Mouse (Mus musculus): Measurements from ENCODE around the gene Anapc2. TPM values are rescaled to one million over a fixed set of nuclear protein-coding genes. Genes with fewer than 3 reads are reported as not detected.

Gene Anapc2
- polyA plus RNA-seq (2017; shearing (Covaris generic)): 99.6 TPM

DNA sequence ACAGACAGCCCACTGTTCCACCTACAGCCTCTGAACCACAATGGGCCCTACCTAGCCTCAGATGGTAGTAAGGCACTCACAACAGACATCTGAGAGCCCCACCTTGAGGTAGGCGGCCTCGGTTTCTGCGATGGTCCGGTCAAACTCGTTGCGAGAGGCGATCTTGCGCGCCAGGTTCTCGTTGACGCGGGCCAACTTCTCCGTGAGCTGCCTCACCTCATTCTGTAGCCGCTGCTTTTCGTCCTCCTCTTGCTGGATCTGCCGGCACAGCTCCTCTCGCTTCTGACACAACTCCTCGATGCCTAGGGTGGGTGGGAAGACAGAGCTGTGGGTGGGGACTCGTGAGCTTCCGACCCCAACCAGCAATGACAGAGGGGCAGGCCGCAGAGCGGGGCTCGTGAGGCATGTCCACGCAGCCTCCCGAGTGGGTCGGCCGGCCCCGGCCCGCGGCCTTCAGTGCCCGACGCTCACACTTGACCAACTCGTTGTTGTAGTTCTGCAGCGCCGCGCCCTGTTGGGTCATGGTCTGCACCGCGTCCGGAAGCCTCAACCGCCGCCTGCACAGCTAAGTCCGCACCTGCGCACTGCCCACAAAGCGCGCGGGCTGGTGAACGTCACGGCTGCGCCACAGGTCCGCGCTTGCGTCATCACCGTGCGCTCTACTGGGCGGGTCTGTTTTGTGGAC, at the start of gene Anapc2, which contains the start of gene Ssna1:
Gene Anapc2, plus strand, starts transcription at position 652 of the 685 bp plus-strand sequence.
Gene Ssna1, minus strand, starts transcription at position 612 of the 685 bp plus-strand sequence.

DNA sequence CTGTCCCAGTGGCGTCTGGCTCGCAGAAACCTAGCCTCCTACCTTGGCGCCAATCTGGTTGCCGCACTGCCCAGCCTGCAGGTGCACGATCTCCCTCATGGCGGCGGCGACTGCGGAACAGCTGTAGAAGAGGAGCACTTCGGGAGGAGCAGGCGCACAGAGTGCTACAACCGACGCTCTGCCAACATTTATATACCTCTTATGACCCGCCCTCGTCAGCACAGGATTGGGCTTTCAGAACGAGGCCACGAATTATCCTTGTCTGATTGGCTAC, 47.8 kb upstream of the Anapc2 start, which contains the start of gene Tubb4b:
Gene Tubb4b, minus strand, starts transcription at position 211 of the 274 bp plus-strand sequence.

DNA sequence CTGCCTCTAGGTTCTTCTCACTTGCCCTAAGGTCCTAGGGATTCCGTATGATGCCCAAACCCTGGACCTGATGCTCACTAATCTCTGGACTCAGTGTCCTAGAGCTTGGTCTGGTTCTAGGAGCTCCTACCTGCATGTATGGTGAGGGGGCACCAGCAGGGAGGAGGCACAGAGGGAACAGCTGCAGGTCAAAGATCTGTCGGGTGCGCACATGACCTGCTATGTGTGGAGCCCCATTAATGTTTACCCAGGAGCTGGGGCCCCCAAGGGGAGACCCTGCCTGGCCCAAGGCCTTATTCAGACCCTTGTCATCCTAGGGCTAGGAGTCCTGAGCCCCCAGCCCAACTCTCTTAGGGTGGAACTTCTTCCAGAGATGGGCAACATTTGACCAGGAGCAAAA, 38.2 kb upstream of the Anapc2 start, which contains the start of gene Slc34a3:
Gene Slc34a3, minus strand, starts transcription at position 315 of the 400 bp plus-strand sequence.

DNA sequence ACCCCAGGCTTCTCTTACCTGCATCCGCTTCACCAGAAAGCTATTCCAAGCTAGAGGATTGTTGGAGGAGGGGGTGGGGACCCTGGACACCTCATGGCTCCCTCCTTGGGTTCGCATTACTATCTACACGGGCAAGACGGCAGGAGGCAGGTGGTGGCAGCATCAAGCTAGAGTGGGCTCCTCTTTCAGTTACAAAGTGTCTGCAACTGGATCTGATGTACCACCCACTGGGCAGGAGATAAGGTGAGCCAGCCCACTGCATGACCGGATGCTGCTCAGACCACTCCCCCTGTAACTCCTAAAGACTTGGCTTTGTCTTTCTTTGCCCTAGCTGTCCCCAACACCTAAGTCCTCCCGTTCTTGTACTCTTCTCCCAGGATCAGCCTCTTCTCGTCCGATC, 35.7 kb upstream of the Anapc2 start, which contains the start of gene Rnf224:
Gene Rnf224, minus strand, starts transcription at position 174 of the 400 bp plus-strand sequence.

DNA sequence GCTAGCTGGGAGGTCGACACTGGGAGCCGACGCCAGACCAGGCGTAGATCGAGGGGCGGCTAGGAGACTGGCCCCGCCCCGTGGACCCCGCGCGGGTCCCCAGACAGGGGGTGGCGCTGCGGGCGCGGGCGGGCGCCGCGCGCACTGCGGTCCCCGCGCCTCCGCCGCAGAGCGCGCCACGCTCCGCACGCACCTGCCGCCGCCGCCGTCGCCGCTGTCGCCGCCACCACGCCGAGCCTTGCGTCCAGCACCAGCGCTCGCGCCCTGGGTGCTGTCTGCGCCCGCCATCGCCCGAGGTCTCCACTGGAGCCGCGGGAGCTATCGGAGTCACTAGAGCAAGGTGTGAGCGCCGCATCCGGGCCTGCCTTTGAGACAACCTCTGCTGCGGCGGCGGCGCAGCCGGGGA, 30.2 kb upstream of the Anapc2 start, which contains the start of the genes Rnf208 and Cysrt1:
Gene Rnf208, plus strand, starts transcription at position 155 of the 406 bp plus-strand sequence.
Gene Cysrt1, minus strand, starts transcription at position 352 of the 406 bp plus-strand sequence.

DNA sequence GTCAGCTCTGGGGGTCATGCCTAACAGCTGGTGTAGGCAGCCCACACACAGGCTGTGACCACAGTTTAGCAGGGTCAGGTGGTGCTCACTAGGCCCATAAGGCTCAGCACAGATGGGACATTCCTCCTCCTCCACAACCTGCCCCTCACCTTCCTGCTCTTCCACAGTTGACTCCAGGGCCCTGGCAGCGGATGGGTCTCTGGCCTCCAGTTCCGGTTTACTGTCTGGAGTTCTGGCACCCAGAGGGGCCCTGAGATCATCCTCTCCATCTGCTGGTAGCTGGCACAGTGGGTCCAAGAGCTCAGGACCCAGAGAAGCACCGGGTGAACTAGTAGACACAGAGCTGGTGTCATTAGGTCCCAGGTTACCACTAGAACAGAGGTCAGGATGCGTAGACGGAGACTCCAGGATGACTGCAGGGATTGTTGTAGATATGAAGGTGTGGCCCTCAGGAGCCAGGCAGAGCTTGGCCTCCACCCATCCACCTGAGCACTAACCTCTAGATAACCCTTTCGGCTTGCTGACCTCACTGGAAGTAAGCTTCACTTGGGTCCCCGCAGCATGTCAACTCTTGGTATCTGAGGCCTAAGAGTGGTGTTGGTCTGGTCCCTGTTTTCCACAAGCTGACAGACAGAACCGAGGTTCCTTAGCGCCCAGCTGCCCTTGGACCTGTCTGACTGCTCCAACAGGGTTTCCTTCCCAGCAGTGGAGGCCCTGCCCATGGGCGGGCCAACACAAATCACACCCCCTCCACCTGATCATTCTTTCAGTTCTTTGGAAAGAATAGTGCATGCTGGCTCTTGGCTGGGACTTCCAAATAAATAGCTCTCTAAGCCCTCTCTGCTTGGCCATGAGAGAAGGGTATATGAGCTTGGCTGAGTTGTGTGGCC, 25.9 kb upstream of the Anapc2 start, which contains the start of gene AL732309.1:
Gene AL732309.1, minus strand, starts transcription at position 681 of the 890 bp plus-strand sequence.

DNA sequence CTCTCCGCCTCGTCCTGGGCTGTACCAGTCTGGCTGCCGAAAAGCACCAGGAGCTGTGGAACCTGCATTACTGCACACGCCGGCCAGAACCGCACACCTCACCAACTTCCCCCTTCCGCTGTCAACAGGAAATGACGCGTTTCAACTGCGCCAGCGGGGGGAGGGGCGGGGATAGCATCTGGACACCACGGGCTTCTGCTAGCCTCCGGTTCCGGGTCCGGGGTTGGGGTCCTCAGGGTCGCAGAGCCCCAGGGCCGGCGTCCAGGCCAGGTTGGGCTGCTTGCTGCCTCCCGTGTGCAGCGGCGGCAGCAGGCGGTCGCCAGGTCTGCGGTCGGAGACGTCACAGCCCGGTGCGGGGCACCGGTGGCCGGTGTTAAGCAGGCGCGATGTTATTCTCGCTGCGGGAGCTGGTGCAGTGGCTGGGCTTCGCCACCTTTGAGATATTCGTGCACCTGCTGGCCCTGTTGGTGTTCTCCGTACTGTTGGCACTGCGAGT, 16.9 kb upstream of the Anapc2 start, which contains the start of gene Tmem203:
Gene Tmem203, plus strand, starts transcription at position 156 of the 496 bp plus-strand sequence.

DNA sequence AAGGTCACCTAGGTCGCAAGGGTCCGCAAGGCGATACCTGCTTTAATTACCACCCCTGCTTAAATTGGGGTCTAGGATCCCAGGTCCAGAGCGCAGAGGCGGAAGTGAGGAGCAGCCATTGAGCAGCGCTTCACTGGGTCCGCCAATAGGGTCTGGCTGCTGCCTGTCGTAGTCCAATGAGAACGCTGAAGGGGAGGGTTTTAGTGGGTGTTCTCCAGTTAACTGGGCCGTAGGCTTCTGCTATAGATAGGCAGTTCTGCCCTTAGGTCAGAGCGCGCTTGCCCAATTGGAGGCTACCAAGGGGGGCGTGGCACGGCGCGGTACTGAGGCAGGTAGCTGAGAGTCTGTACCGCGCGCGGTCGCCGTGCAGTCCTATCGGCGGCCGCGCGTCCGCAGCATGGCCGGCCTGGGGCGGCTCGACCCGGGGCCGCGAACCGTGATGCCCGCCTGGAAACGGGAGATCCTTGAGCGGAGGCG, 9.9 kb upstream of the Anapc2 start, which contains the start of gene Tprn:
Gene Tprn, plus strand, starts transcription at position 328 of the 477 bp plus-strand sequence.

DNA sequence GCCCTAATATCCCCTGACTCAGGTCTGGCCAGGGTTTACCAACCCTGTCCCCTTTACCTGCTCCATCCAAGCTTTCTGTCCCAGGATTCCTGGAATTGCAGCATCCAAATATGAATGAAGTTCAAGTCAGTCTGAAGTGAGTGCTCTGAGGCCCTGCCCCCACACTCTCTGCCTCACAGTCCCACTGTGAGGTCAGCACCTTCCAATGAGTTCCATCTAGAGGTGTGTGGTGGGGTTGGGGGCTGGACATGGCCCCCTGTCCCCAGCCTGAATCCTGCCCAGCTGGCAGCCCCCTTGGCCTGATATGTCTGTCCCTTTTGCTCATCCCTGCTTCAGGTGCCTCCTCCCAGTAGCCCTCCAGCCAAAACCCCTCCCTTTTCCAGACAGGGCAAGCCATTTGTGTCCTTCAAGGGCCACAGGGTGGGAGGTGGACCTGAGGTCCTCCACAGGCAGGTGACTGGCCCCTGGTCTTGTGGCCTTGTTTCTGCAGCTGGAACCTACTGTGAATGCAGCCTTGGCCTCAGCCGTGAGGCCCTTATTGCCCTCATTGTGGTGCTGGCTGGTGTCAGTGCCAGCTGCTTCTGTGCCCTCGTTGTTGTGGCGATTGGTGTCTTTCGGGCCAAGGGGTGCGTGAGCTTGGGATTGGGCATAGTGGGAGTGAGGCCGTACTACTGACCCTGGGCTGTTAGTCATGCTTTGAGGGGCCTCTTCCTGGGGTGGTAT, 15.8 kb downstream of the Anapc2 start, which contains the start of gene Tmem210:
Gene Tmem210, plus strand, starts transcription at position 219 of the 723 bp plus-strand sequence.

DNA sequence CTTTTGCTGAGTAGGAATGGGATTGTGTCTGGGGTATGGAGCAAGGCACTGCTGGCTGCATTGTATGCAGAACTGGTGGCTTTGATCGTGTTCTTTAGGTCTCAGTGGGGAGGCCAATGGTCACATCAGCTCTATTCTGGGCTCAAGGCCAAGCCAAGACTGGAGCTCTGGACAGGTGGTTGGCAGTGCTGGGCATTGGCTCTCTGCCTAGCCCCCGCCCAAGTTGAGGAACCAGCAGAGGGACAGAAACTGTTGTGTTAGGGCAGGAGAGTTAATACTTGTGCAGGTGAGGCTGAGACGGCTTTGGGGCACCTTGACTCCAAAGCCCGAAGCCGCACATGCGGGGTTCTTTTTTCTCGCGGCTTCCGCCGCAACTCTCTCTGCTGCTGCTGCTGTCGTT, 17.4 kb downstream of the Anapc2 start, which contains the start of gene Lrrc26:
Gene Lrrc26, plus strand, starts transcription at position 265 of the 400 bp plus-strand sequence.

DNA sequence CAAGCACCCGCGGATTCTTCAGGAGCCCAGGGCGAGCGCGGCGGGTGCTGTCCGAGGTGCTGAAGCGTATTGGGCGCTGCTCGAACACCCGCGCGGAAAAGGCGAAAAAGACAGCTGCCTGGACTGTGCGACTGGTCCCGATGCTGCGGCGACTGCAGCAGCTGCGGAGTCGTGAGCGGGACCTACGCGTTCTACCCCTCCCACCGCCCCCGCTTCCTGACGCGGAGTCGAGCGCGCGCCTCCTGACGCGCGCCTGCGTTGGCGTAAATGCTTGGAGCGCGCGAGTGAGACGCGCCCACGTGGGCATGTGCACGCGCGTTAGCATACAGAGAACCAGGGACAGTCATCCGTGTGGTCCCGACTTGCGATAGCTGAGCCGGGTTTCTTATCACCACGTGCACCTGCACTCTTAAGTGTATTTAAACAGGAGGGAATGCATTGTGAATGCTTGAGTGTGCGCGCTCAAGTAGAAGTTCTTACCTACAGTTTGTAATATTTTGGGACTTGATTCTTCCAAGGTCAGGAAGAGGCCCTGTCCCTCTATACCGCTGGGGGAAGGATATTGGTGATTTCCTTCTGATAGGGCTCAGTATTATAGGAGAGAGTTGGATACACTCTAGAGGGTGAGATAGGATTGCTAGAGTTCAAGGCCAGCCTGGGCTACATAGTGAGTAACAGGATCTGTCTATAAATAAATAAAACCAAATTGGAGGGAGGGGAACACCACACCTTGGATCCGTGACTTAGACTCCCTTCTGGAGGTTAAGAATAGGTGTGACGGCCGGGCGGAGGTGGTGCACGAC, 46.9 kb downstream of the Anapc2 start, which contains the start of gene Grin1:
Gene Grin1, minus strand, starts transcription at position 217 of the 803 bp plus-strand sequence.

DNA sequence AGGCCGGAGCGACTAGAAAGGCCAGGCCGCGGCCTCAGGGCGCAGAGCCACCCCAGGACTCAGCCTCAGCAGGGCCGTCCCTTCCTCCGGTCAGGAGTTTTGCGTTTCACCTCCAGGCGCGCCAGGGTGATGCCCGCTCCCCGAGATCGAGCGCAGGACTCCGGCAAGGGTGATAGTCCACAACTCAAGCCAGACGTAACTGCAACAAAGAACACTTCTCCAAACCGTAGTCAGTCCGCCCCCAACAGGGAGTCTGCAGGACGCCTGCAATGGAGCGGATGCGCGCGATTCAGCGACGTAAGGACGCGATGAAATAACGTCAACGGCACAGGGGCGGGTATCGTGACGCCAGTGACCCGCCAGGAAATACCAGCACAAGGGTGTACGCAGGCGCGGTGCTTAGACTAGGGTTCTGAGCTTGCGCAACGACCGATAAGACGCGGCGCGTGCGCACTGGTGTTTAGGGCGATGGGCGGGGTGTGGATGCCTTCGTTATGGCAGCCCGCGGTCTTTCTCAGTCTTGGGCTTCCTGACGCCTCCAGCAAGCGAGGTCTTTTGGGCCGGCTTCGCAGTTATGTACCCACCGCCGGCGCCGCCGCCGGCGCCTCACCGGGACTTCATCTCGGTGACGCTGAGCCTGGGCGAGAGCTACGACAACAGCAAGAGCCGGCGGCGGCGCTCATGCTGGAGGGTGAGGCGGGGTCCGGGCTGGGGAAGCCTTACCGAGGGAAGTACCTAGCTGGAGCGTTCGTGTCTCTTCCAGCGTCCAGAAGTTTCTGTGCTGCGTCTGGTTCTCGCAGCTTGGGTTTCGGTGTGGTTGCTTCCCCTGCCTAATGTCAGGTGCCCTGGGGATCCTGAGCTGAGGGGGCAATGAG, 60.2 kb downstream of the Anapc2 start, which contains the start of gene Man1b1:
Gene Man1b1, plus strand, starts transcription at position 53 of the 875 bp plus-strand sequence.

Other genes with a start within 250 kb of the Anapc2 start
- gene Nsmf, start 218.1 kb upstream of the Anapc2 start, polyA plus RNA-seq (2017; shearing (Covaris generic)): 18.3 TPM
- 0.93 TPM for gene Entpd8, start 192.2 kb upstream of the Anapc2 start, polyA plus RNA-seq (2017; shearing (Covaris generic))
- gene Noxa1, start 177.3 kb upstream of the Anapc2 start, polyA plus RNA-seq (2017; shearing (Covaris generic)): 12.8 TPM
- gene Nrarp, start 91.7 kb upstream of the Anapc2 start, polyA plus RNA-seq (2017; shearing (Covaris generic)): 0.25 TPM
- 144 TPM for gene Tor4a, start 75.6 kb upstream of the Anapc2 start, polyA plus RNA-seq (2017; shearing (Covaris generic))
- 136 TPM for gene Nelfb, start 61.0 kb upstream of the Anapc2 start, polyA plus RNA-seq (2017; shearing (Covaris generic))
- gene Stpg3, start 57.8 kb upstream of the Anapc2 start, polyA plus RNA-seq (2017; shearing (Covaris generic)): not detected
- gene Fam166a, start 53.7 kb upstream of the Anapc2 start, polyA plus RNA-seq (2017; shearing (Covaris generic)): not detected
- 255 TPM for gene Tubb4b, start 47.8 kb upstream of the Anapc2 start, polyA plus RNA-seq (2017; shearing (Covaris generic))
- not detected for gene Slc34a3, start 38.1 kb upstream of the Anapc2 start, polyA plus RNA-seq (2017; shearing (Covaris generic))
- not detected for gene Rnf224, start 35.7 kb upstream of the Anapc2 start, polyA plus RNA-seq (2017; shearing (Covaris generic))
- gene Rnf208, start 30.2 kb upstream of the Anapc2 start, polyA plus RNA-seq (2017; shearing (Covaris generic)): 0.67 TPM
- not detected for gene Cysrt1, start 30.0 kb upstream of the Anapc2 start, polyA plus RNA-seq (2017; shearing (Covaris generic))
- gene AL732309.1, start 25.6 kb upstream of the Anapc2 start, polyA plus RNA-seq (2017; shearing (Covaris generic)): 9.0 TPM
- 15.7 TPM for gene Tmem203, start 17.0 kb upstream of the Anapc2 start, polyA plus RNA-seq (2017; shearing (Covaris generic))
- 2.7 TPM for gene Tprn, start 9.9 kb upstream of the Anapc2 start, polyA plus RNA-seq (2017; shearing (Covaris generic))
- gene Ssna1, start within 50 bp of the Anapc2 start, polyA plus RNA-seq (2017; shearing (Covaris generic)): 148 TPM
- not detected for gene Tmem210, start 15.7 kb downstream of the Anapc2 start, polyA plus RNA-seq (2017; shearing (Covaris generic))
- not detected for gene Lrrc26, start 17.4 kb downstream of the Anapc2 start, polyA plus RNA-seq (2017; shearing (Covaris generic))
- gene Grin1, start 46.7 kb downstream of the Anapc2 start, polyA plus RNA-seq (2017; shearing (Covaris generic)): 0.36 TPM
- 26.1 TPM for gene Man1b1, start 59.9 kb downstream of the Anapc2 start, polyA plus RNA-seq (2017; shearing (Covaris generic))
- gene Dpp7, start 83.9 kb downstream of the Anapc2 start, polyA plus RNA-seq (2017; shearing (Covaris generic)): 23.7 TPM
- gene Uap1l1, start 93.2 kb downstream of the Anapc2 start, polyA plus RNA-seq (2017; shearing (Covaris generic)): 12.9 TPM
- gene Sapcd2, start 99.8 kb downstream of the Anapc2 start, polyA plus RNA-seq (2017; shearing (Covaris generic)): 0.37 TPM
- gene Entpd2, start 123.4 kb downstream of the Anapc2 start, polyA plus RNA-seq (2017; shearing (Covaris generic)): not detected
- 1.1 TPM for gene Npdc1, start 126.9 kb downstream of the Anapc2 start, polyA plus RNA-seq (2017; shearing (Covaris generic))
- gene Fut7, start 150.8 kb downstream of the Anapc2 start, polyA plus RNA-seq (2017; shearing (Covaris generic)): 6.8 TPM
- 19.7 TPM for gene Abca2, start 156.2 kb downstream of the Anapc2 start, polyA plus RNA-seq (2017; shearing (Covaris generic))
- gene Clic3, start 184.4 kb downstream of the Anapc2 start, polyA plus RNA-seq (2017; shearing (Covaris generic)): 5.3 TPM
- gene Paxx, start 188.6 kb downstream of the Anapc2 start, polyA plus RNA-seq (2017; shearing (Covaris generic)): 117 TPM
- gene Ptgds, start 197.6 kb downstream of the Anapc2 start, polyA plus RNA-seq (2017; shearing (Covaris generic)): not detected
- not detected for gene Lcn12, start 221.4 kb downstream of the Anapc2 start, polyA plus RNA-seq (2017; shearing (Covaris generic))
- gene Fbxw5, start 228.3 kb downstream of the Anapc2 start, polyA plus RNA-seq (2017; shearing (Covaris generic)): 125 TPM
- 10.0 TPM for gene C8g, start 229.2 kb downstream of the Anapc2 start, polyA plus RNA-seq (2017; shearing (Covaris generic))